Mouse (Mus musculus) layer of hippocampus, adult 9-10 months (tissue): Measurements from ENCODE around the gene Sez6.

Experiments
- DNase-seq: peaks from one replicate; pipeline ENCODE4 v3.0.0; 2022; ENCODE audit warnings: low spot score

The Sez6 gene

GRCm38 (mm10) chr11:77981609-77982440, 51.2 kb downstream of the Sez6 start:
- peak; percentile 99 for DNase-seq

- peak; percentile 93 for DNase-seq
Observed at GRCm38 (mm10) chr11:77982441-77982905, 51.9 kb downstream of the Sez6 start, which contains the start of gene Phf12. Phf12 (plus strand) TSS chr11:77982754.

GRCm38 (mm10) chr11:77983191-77983936, 52.8 kb downstream of the Sez6 start:
- DNase-seq, result no peak

GRCm38 (mm10) chr11:77983937-77984835, 53.6 kb downstream of the Sez6 start:
- peak; percentile 32 for DNase-seq

GRCm38 (mm10) chr11:77984836-77985231, 54.2 kb downstream of the Sez6 start:
- no peak for DNase-seq

GRCm38 (mm10) chr11:77985541-77986065, 55.0 kb downstream of the Sez6 start:
- DNase-seq, result no peak

GRCm38 (mm10) chr11:77989071-77989690, 58.6 kb downstream of the Sez6 start:
- no peak for DNase-seq

- no peak for DNase-seq
Observed at GRCm38 (mm10) chr11:77995556-77995955, 65.0 kb downstream of the Sez6 start.

- DNase-seq, result no peak
Observed at GRCm38 (mm10) chr11:78006446-78006845, 75.8 kb downstream of the Sez6 start.

- peak; percentile 72 for DNase-seq
Observed at GRCm38 (mm10) chr11:78019676-78020075, 89.1 kb downstream of the Sez6 start.

- DNase-seq, result no peak
Observed at GRCm38 (mm10) chr11:78023607-78024006, 93.0 kb downstream of the Sez6 start.
